Mouse (Mus musculus) intestine, embryonic 15.5 days (tissue): Measurements from ENCODE around the gene Ctdsp2. TPM values are rescaled to one million over a fixed set of nuclear protein-coding genes. Genes with fewer than 3 reads are reported as not detected.

Experiments used
- ATAC-seq: fragments of 200-750 bp; cut with Nextera tagmentation; 2 replicates; pipeline ENCODE4 v1.8.0; 2017; ENCODE audit warnings: moderate TSS enrichment, moderate library complexity
- H3K27ac ChIP-seq: fragments of 300-500 bp; sonication (generic); 2 replicates; pipeline ENCODE4 v1.5.1; 2015; ENCODE audit warnings: mild to moderate bottlenecking, inconsistent platforms
- H3K27me3 ChIP-seq: fragments of 300-500 bp; sonication (generic); replicated peaks from 2 replicates; pipeline ENCODE4 v1.6.1; 2015; ENCODE audit warnings: inconsistent platforms
- H3K36me3 ChIP-seq: fragments of 300-500 bp; sonication (generic); 2 replicates; pipeline ENCODE4 v1.6.1; 2015; ENCODE audit warnings: inconsistent platforms
- H3K4me1 ChIP-seq: fragments of 300-500 bp; sonication (generic); replicated peaks from 2 replicates; pipeline ENCODE4 v1.6.1; 2015; ENCODE audit warnings: inconsistent platforms
- H3K4me2 ChIP-seq: fragments of 300-500 bp; sonication (generic); replicated peaks from 2 replicates; pipeline ENCODE4 v1.6.1; 2015; ENCODE audit warnings: mild to moderate bottlenecking, inconsistent platforms
- H3K4me3 ChIP-seq: fragments of 300-500 bp; sonication (generic); replicated peaks from 2 replicates; pipeline ENCODE4 v1.5.1; 2015; ENCODE audit warnings: inconsistent platforms
- H3K9ac ChIP-seq: fragments of 300-500 bp; sonication (generic); 2 replicates; pipeline ENCODE4 v1.6.1; 2015; ENCODE audit warnings: inconsistent platforms
- H3K9me3 ChIP-seq: fragments of 300-500 bp; sonication (generic); 2 replicates; pipeline ENCODE4 v1.6.1; 2016; ENCODE audit warnings: inconsistent platforms
- WGBS: fragments of 180-500 bp; shearing (Covaris S2); methylation state at CpG from one replicate; pipeline ENCODE4 v1.1.7; 2015; 5-methylcytosine and 5-hydroxymethylcytosine counted together
- polyA plus RNA-seq: library from polyadenylated mRNA; unstranded; fragments of >200 nt; fragmentation: Nextera tagmentation; extraction: Ambion mirVana; gene quantifications from 2 replicates; pipeline ENCODE4 v1.2.1, GENCODE M21; 2015

The Ctdsp2 gene
- polyA plus RNA-seq, 1 experiment from 2014 or later, result 53.6 TPM

DNA sequence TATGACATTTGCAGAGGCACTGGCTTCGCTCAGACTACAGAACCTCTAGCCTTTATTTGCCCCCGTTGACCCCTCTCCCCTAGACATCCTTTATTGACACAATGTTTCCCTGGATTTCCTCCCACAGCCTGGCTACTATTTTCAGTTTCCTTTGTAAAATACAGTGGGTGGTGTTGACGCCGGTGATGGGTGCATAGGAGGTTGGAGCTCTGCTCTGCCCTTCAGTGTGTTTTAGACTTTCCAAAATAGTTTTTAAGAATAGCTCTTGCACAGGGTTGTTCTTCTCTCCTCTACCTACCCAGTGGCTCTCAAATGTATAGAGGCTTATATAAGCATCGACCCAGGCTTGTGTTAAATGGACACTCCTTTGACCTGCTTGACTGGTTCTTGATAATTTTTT lies 28.7 kb upstream of the Ctdsp2 start:
- no peaks in the 10 kb centered on the region for H3K9me3 ChIP-seq
- no peak for ATAC-seq
- H3K4me3 ChIP-seq, result no peak overlapping the region
- H3K36me3 ChIP-seq, result no peaks in the 10 kb centered on the region
- no peaks in the 10 kb centered on the region for H3K27me3 ChIP-seq
- no peak overlapping the region for H3K4me2 ChIP-seq
- 47% methylated on average over 5 of the region's 5 CpGs for WGBS
- 0 out of 2 replicates have a peak, but pooled peaks cover 11% of the 10 kb centered on the region for H3K4me1 ChIP-seq
- no peak overlapping the region for H3K27ac ChIP-seq
- no peak overlapping the region for H3K9ac ChIP-seq

DNA sequence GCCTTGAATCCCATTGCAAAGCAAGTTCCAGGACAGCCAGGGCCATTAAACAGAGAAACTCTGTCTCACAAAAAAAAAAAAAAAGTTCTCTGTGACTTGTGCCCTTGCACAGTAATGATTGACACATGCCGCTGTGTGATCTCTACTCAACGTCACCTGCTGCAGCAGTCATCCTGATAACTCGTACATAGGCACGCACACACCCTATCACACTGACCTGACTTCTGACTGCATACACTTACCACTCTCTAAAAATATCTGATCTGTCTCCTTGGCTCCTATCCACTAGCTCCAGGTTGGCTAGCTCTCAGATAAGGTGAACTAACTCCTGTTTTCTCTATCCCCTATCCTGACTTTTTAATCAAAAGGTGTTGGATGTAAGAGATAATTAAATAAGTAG lies 27.9 kb upstream of the Ctdsp2 start:
- H3K36me3 ChIP-seq, result no peaks in the 10 kb centered on the region
- H3K4me2 ChIP-seq, result no peak overlapping the region
- no peaks in the 10 kb centered on the region for H3K27me3 ChIP-seq
- peak; percentile 82 for ATAC-seq
- H3K9ac ChIP-seq, result no peak overlapping the region
- H3K9me3 ChIP-seq, result no peaks in the 10 kb centered on the region
- 0 out of 2 replicates have a peak, but pooled peaks cover 11% of the 10 kb centered on the region for H3K4me1 ChIP-seq
- 65% methylated on average over 4 of the region's 4 CpGs for WGBS
- no peak overlapping the region for H3K27ac ChIP-seq
- no peak overlapping the region for H3K4me3 ChIP-seq

DNA sequence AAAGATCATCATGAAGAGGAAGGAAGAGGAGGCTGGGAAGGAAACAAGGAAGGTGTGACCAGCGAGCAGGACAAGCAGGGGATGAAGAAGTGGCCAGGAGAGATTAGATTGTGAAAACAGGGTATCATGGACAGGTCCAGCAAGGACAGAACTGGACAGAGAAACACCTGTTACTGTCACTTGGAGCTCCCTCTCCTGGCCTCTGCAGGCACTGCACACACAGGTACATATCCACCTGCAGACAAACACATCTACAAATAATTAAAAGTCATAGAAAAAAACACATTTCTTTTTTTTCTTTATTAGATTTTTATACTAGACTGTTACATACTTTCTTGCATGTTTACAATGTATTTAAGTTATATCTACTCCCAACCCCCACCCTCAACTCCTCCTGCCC lies 26.1 kb upstream of the Ctdsp2 start:
- Histone ChIP-seq H3K4me3 (no peak overlapping the region), H3K27me3 (no peaks in the 10 kb centered on the region), H3K27ac (no peak overlapping the region), H3K9ac (no peak overlapping the region), H3K4me1 (peaks cover 16% of the 10 kb centered on the region), H3K36me3 (no peaks in the 10 kb centered on the region), H3K9me3 (no peaks in the 10 kb centered on the region), H3K4me2 (no peak overlapping the region)
- 100% methylated on average over 1 of the region's 1 CpGs for WGBS
- ATAC-seq, result no peak

DNA sequence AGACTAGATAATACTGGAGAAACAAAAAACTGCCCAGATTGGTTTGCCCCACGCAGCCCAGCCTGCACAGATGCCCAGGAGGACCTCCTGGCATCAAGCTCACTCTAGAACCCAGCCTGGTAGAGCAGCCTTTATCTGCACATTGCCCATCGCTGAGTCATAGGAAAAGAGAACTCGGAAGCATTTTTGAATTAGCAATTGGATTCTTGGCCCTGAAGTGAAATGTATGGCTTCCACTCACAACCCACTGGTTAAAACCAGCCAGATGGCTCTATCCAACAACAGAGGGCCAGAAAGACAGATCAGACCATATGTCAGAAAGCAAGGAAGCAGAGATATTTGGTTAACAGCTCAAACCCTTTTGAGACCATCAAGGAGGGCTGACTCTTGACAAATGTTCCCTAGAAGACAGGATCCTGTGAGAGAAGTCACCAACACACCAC lies 25.5 kb upstream of the Ctdsp2 start:
- Histone ChIP-seq H3K36me3 (no peaks in the 10 kb centered on the region), H3K4me2 (no peak overlapping the region), H3K27ac (no peak overlapping the region), H3K27me3 (no peaks in the 10 kb centered on the region), H3K9me3 (no peaks in the 10 kb centered on the region), H3K9ac (no peak overlapping the region), H3K4me1 (peaks cover 22% of the 10 kb centered on the region), H3K4me3 (no peak overlapping the region)
- WGBS, result 86% methylated on average over 3 of the region's 3 CpGs
- no peak for ATAC-seq

DNA sequence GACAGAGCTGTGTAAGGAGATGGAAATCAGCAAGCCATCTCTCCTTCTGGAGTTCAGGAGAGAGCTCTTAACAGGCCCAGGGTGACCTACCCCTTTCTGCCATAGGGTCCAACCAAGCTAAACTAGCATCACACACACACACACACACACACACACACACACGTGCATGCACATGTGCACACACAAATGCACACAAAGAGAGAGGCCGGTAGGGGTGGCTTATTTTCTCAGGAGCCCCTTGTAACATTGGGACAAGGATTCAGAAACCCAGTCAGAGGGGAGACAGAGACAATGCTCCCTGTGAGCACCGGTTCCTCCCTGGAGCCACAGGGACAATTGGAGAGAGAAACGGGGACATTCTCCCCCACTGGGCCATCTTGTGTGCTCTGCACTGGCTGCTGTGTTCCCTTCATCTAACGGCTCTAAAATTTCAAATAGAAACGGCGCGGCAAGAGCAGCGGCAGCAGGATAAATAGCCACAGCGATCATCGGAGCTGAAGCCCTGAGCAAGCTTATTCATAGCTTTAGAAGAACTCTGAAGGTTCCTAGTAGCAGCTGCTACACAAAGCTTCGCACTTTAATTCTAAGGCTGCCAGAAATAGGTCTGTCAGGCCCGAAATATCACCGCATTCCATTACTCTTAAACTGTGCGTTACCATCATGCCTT lies 21.7 kb upstream of the Ctdsp2 start:
- no peaks in the 10 kb centered on the region for H3K36me3 ChIP-seq
- H3K9me3 ChIP-seq, result no peaks in the 10 kb centered on the region
- WGBS, result 29% methylated on average over 15 of the region's 15 CpGs
- peaks cover 19% of the 10 kb centered on the region for H3K4me1 ChIP-seq
- 0 out of 2 replicates have a peak overlapping the region, but pooled peaks have one; percentile 15 for H3K9ac ChIP-seq
- no peaks in the 10 kb centered on the region for H3K27me3 ChIP-seq
- H3K4me2 ChIP-seq, result peak overlapping the region; percentile 37; the same call in 1 of the 2 replicates
- peak overlapping the region; percentile 69 for H3K27ac ChIP-seq
- no peak for ATAC-seq
- no peak overlapping the region for H3K4me3 ChIP-seq

DNA sequence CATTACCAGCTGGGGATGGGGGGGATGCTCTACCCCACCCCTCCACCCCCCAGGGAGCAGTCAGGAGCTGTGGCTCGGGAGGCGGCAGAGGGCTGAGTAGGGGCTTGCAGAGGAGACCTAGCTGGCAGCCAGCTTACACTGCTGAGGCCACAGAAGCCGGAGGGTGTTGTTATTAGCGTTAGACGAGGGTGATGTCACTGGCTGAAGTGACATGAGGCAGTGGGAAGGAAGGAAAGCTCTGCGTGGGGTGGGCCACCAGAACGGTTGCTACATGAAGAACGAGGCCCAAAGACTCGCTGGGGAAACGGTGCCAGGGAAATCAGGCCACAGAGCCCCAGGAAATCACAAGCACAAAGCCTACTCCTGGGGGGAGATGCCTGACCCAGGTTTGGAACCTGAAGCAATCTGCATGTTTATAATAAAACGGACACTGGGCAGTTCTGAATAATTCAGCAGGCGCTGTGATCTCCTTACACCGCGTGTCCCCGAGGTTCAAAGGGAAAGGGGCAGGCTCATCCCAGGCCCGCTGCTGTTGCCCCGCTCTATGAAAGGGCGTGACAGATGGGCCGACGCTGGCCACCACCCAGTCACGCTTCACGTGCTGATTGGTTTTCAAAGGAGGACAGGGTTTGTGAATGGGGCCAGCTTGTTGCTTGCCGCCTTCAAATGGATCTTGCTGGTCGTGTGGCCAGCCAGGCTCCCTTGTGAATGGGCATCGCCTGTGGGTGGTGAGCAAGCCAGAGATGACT lies 21.0 kb upstream of the Ctdsp2 start:
- Histone ChIP-seq H3K27me3 (no peaks in the 10 kb centered on the region), H3K4me2 (peak overlapping the region; percentile 37), H3K27ac (peak overlapping the region; percentile 69), H3K4me3 (no peak overlapping the region), H3K36me3 (no peaks in the 10 kb centered on the region), H3K9ac (peak overlapping the region; percentile 15; the same call in 1 of the 2 replicates), H3K4me1 (peaks cover 26% of the 10 kb centered on the region), H3K9me3 (no peaks in the 10 kb centered on the region)
- peak; percentile 67 for ATAC-seq
- 9% methylated on average over 25 of the region's 25 CpGs for WGBS

DNA sequence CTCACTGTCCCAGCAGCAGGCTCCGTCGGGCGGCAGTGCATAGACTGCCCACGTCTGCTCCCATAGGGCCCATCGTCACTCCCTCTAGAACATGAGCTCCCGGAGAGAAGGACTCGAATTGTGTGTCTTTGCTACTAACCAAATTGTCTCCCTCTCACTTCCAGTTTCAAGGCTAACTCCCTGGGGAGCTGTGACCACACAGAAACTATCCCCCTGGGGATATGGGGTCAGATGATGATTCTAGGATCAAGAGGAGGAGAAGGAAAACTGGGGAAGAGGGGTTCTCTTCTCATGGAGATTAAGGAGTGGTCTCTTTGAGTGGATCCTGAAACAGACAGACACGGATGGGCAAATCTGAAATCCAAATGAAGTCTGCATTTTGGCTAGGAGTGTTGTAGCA lies 18.0 kb upstream of the Ctdsp2 start:
- Histone ChIP-seq H3K4me3 (no peak overlapping the region), H3K9me3 (no peaks in the 10 kb centered on the region), H3K9ac (no peak overlapping the region), H3K27me3 (no peaks in the 10 kb centered on the region), H3K36me3 (no peaks in the 10 kb centered on the region), H3K27ac (no peak overlapping the region), H3K4me2 (no peak overlapping the region), H3K4me1 (peaks cover 37% of the 10 kb centered on the region)
- 81% methylated on average over 8 of the region's 8 CpGs for WGBS
- no peak for ATAC-seq

DNA sequence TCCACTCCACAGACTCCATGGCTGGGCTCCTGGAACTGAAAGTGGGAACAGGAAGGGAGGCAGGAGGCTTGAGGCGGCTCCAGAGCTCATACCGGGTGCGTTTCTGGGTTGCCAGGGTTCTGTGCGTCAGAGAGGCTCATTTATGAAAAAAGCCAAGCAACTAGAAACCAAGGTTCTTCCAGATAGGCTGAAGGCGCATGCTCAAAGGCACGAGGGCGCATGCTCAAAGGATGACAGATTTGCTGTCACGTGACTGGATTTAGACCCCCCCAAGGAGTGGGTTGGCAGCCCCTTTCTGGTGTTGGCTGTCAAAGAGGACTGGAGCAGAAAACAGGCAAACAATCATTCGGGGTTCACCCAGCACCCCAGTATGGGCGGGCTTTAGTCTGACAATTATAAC lies 16.8 kb upstream of the Ctdsp2 start:
- Histone ChIP-seq H3K36me3 (no peaks in the 10 kb centered on the region), H3K9me3 (no peaks in the 10 kb centered on the region), H3K9ac (no peak overlapping the region), H3K4me2 (peak overlapping the region; percentile 39), H3K4me3 (no peak overlapping the region), H3K27me3 (no peaks in the 10 kb centered on the region), H3K27ac (peak overlapping the region; percentile 93), H3K4me1 (peaks cover 37% of the 10 kb centered on the region)
- ATAC-seq, result 0 out of 2 replicates have a peak, but pooled peaks have one; percentile 1
- 69% methylated on average over 10 of the region's 10 CpGs for WGBS

DNA sequence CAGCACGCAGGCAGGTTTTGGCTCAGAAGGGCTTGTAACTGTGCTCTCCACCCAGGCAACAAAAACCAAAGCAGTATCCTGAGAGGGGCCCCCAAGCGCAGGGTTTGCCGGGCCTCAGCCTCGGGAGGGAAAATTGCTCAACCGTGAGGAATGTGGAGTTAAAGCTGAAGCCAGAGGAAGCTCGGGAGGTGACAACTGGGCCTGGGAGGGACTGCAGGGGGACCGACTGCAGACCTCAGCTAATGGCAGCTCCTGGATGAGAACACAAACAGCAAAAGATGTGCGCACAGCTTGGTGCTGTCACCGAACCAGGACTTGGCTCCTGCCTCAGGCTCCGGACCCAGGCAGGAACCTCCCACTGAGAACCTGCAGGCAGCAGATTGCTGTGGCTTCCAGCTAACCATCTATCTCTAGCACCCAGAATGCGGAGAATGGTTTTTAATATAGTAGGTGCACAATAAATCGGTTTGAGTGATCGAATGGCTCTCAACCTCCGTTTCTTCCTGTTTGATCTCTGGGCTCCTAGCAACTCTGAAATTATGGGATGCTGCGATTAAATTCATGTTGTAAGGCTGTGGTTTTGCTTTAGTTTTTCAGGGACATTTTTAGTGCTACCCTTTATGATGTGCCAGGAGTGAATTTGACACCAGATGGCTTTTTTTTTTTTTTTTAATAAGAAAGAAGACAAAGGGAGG lies 16.1 kb upstream of the Ctdsp2 start:
- peak; percentile 84 for ATAC-seq
- Histone ChIP-seq H3K36me3 (no peaks in the 10 kb centered on the region), H3K27ac (peak overlapping the region; percentile 93), H3K9ac (no peak overlapping the region), H3K27me3 (no peaks in the 10 kb centered on the region), H3K4me3 (no peak overlapping the region), H3K4me2 (peak overlapping the region; percentile 39), H3K9me3 (no peaks in the 10 kb centered on the region), H3K4me1 (peaks cover 32% of the 10 kb centered on the region)
- 24% methylated on average over 15 of the region's 15 CpGs for WGBS

DNA sequence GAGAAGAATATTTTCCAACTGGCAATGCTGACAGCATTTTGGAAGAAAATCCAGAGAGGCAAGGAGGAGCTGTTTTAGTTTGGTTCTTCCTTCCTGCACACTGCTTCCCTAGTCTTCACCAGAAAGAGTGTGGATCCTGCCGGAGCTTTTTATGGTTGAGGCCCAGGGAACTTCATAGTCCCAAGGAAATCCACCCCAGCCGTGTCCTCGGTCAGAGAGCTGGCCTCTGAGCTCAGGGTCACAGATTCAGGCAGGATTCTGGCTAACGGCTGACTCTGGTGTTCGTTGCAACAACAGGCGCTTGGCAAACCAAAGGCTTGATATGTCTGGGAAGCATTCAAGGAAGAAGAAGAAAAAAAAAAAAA lies 15.6 kb upstream of the Ctdsp2 start:
- Histone ChIP-seq H3K4me1 (peaks cover 27% of the 10 kb centered on the region), H3K9me3 (no peaks in the 10 kb centered on the region), H3K36me3 (no peaks in the 10 kb centered on the region), H3K9ac (no peak overlapping the region), H3K4me3 (no peak overlapping the region), H3K4me2 (no peak overlapping the region; the same call in 1 of the 2 replicates), H3K27me3 (no peaks in the 10 kb centered on the region), H3K27ac (peak overlapping the region; percentile 93)
- WGBS, result 22% methylated on average over 6 of the region's 6 CpGs
- ATAC-seq, result peak; percentile 37; the same call in 1 of the 2 replicates

DNA sequence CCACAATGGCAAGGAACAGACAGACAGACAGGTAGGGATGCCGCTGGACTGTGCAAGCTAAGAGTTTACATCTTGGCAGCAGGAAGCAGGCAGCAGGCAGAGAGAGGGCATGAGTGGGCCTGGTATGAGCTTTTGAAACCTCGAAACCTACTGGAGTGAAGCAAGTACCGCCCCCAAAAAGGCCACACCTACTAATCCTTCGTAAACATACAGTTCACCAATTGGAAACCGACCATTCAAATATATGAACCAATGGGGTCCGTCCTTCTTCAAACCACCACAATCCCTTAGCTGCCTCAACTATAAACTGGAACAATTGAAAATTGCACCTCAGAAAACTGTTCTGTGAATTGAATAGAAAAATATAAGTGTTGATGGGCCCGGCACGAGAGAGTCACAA lies 14.7 kb upstream of the Ctdsp2 start:
- Histone ChIP-seq H3K9me3 (no peaks in the 10 kb centered on the region), H3K27me3 (no peaks in the 10 kb centered on the region), H3K36me3 (no peaks in the 10 kb centered on the region), H3K4me2 (no peak overlapping the region), H3K4me3 (no peak overlapping the region), H3K9ac (no peak overlapping the region), H3K27ac (peak overlapping the region; percentile 93), H3K4me1 (peaks cover 27% of the 10 kb centered on the region)
- WGBS, result 90% methylated on average over 8 of the region's 8 CpGs
- ATAC-seq, result no peak

DNA sequence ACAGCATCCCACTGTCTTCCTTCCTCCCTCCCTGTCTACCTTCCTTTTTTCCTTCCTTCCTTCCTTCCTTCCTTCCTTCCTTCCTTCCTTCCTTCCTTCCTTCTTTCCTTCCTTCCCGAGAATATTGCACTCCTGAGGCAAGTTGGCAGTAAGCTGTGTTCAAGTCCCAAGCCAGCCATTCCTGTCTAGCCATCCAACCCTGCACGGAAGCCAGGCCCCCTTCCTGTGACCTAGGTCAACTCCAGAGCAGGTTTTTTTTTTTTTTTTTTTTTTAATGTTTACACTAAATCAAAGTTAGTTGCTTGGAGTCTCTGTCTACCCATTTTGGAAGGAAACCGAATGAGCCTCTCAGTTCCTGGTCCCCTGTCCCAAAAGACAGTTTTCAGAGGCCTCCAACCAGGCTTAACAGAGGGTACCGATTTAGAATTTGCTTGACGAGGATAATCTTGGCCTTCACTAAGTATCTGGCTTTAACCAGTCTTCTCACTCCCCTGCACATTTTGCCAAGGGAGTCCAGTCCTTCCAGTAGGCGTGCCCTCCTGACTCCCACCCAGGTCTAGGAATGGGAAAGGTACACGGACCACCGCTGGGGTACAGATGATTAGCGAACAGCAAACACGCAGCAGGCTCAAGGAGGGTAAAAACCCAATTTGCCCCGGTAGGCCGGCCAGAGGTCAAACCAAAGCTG lies 7.0 kb upstream of the Ctdsp2 start:
- ATAC-seq, result peak; percentile 14
- no peak overlapping the region for H3K9ac ChIP-seq
- H3K27me3 ChIP-seq, result no peaks in the 10 kb centered on the region
- peak overlapping the region; percentile 3; the same call in 1 of the 2 replicates for H3K4me3 ChIP-seq
- WGBS, result 12% methylated on average over 12 of the region's 12 CpGs
- peaks cover 35% of the 10 kb centered on the region for H3K4me1 ChIP-seq
- H3K9me3 ChIP-seq, result no peaks in the 10 kb centered on the region
- peak overlapping the region; percentile 88 for H3K27ac ChIP-seq
- no peaks in the 10 kb centered on the region for H3K36me3 ChIP-seq
- H3K4me2 ChIP-seq, result peak overlapping the region; percentile 44
